Mouse (Mus musculus): ENCODE measurements around the gene Zfp36l2. TPM values are rescaled to one million over a fixed set of nuclear protein-coding genes. Genes with fewer than 3 reads are reported as not detected.
A peak's percentile ranks its signal among the peaks of the same experiment; 100 is the strongest.

Zfp36l2 gene
- polyA plus RNA-seq, 3 experiments from 2014 or later = 30.4 to 54.7 (median 42.3) TPM

GRCm38 (mm10) chr17:84176446-84176845, 11.3 kb downstream of the Zfp36l2 start:
- ATAC-seq = no peak

GRCm38 (mm10) chr17:84175196-84175595, 12.6 kb downstream of the Zfp36l2 start:
- no peak for ATAC-seq

GRCm38 (mm10) chr17:84167377-84167776, 20.4 kb downstream of the Zfp36l2 start:
- ATAC-seq = no peak

DNA sequence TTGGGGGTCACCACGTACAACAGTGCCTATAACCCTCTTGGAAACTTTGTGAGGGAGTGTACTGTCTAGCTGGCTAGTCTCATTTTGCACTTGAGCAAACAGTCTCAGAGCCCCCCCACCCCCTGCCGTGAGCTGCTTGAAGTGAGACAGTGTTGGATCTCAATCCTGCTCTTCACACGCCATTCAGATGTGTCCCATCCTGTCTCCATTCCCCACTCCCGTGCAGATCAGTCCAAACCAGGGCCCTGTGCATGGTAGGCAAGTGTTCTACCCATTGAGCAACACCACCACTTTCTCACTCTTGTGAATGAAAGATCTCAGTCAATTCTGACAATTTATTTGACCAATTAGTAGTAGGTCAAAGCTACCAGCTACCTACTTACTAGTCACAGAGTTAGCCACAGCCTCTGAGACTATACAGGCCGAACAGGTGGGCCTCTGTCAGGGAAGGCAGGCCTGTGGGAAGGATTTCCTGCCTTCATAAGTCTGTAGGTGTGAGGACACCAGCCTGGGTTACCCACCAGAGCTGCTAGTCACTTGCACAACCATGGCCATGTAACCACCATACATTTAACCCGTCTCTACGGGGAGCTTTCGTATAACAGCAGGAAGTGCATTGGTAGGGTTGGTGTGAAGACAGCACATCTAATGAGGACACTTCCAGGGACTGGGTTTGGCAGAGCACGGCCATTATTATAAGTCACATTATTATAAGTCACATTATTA, 21.4 kb downstream of the Zfp36l2 start:
- ATAC-seq = peak; percentile 19

- ATAC-seq = no peak
Observed at GRCm38 (mm10) chr17:84165735-84166134, 22.0 kb downstream of the Zfp36l2 start.

GRCm38 (mm10) chr17:84164146-84164545, 23.6 kb downstream of the Zfp36l2 start:
- ATAC-seq = no peak

- peak; percentile 69 for ATAC-seq
Observed at GRCm38 (mm10) chr17:84163066-84163785, 24.5 kb downstream of the Zfp36l2 start.

GRCm38 (mm10) chr17:84162211-84162760, 25.5 kb downstream of the Zfp36l2 start:
- no peak for ATAC-seq

- ATAC-seq = no peak
Observed at GRCm38 (mm10) chr17:84161231-84161854, 26.4 kb downstream of the Zfp36l2 start.

DNA sequence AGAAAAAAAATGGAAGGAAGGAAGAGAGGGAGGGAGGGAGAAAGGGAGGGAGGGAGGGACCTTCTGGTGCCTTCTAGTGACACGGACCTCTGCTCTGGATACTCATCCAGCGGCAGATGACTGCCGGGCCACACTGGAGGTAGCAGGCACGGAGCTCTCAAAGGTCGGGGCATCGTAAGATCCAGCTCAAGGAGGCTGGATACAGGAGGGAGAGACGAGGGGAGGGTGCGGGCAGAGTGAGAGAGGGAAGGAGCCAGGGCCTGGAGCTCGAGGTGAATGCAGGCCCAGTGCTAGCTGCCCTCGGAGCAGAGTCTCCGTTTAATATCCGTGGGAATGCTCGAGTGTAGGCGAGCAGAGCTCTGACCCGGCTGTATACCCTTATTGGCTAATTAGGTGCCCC, 28.9 kb downstream of the Zfp36l2 start:
- ATAC-seq = no peak

GRCm38 (mm10) chr17:84158461-84158795, 29.3 kb downstream of the Zfp36l2 start:
- ATAC-seq = no peak

DNA sequence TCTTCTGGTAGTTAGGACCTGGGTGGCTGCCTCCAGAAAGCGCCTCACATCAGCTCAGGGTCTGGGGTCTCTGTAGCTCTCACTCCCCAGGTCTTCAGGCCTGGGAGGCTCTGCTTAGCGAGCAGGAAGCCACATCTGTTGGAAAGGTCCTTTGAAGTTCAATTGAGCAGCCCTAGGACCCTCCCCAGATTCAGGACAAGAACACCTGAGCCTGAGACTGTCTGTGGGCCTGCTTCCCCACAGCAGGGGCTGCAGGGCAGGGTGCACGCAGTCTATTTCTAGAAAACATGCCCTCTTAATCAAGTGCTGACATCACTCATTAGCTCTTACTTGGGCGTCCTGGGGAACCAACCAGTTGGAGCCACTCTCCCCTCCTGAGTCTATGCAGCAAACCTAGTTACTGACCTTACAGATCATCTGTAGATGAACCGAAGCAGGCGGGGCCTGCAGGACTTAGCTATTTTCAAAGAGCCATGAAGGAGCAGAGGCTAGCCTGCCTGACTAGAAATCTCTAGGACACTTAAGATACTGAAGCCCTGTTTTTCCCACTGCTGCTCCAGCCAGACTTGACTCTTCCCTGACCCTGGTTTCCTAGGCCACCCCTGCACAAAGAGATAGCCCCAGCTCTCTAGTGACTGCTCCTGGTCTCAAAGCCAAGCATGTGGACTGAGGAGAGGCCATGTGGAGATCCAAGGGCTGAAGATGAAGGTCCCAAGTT, 29.8 kb downstream of the Zfp36l2 start:
- no peak for ATAC-seq

DNA sequence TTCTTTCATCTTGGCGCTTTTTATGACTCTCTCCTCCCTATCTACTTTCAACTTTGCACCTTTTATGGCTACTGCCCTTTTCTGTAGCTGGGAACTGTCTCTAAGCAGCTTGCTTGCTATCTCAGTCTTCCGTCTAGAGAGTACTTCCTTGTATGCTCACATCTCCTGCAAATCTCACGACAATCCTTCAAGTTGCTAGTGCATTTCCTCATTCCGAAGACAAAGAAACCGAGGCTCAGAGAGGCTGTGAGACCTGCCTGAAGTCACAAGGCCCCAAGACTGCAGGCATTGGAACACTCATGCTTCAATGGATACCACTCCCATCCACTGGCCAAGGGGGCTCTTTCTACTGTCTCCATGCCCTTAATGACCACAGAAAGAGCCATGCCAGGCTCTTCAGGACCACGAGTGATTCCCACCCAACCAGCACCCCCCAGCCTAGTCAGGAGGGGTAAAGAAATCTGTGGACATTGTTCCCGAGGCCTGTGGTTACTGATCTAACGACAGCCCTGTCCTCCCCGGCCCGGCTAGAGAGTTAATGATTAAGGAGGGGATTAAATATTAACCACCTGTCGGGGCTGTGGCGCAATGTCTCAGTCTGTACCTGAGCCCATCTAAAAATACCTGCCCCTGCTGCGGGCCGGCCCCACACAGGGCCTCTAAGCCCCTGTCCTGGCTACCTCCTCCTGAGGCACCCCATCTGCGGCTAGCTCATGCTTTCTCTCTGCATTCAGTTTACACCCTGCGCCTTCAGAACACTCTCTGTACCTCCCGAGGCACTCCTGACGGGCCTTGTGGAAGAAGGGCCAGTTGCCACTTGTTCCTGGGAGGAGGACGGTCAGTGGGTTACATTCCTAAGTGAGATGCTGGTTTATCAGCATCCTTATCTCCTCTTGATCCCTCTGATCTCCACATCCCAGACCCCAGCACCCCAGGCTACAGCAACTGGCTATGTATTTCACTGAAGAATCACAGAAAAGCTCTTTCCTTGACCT, 30.7 kb downstream of the Zfp36l2 start:
- ATAC-seq = no peak

GRCm38 (mm10) chr17:84156227-84156573, 31.5 kb downstream of the Zfp36l2 start:
- ATAC-seq = peak; percentile 18

GRCm38 (mm10) chr17:84155516-84156226, 32.1 kb downstream of the Zfp36l2 start:
- no peak for ATAC-seq

DNA sequence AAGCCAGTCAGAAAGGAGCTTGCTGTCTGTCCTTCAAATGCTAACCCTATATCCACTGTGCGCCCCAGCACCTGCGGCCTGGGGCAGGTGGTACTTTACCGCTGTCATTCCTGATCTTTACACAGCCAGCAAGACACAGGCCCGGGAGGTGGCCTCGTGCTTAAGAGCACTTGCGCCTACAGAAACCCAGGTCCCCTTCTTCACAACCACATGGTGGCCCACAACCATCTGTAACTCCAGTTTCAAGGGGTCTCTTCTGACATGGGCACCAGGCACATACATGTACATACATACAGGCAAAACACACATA, 32.8 kb downstream of the Zfp36l2 start:
- no peak for ATAC-seq

DNA sequence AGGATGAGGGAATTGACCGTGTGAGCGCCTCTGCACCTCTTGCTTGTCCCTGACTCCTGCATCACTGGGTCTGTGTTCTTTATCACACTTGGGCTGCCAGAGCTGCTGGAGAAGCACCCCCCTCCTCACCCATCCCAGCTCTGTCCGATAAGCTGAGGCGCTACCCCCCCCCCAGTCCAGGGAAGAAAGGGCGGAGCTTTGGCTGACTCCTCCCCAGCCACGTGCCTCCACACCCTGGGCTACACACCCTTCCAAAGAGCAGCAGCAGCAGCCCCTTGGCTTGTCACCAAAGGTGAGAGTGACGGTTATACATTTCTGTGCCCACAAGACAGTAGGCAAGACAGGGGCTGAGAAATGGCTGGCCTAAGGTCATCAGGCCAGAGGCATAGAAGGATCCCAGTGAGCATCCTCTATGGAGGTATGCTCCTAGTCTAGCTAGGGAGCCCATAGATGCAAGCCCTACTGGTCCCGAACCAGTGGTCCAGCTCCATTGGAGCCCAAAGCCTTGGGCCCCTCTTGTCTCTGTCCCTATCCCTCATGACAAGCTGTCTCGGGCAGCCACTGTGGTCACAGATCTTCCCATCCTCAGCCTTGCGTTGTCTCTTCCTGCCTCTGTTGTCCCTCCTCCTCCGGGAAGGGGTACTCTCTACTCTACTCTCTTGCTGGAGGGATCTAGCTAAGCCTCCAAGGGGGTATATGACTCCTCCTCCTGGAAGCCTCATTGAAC, 33.3 kb downstream of the Zfp36l2 start:
- ATAC-seq = no peak

DNA sequence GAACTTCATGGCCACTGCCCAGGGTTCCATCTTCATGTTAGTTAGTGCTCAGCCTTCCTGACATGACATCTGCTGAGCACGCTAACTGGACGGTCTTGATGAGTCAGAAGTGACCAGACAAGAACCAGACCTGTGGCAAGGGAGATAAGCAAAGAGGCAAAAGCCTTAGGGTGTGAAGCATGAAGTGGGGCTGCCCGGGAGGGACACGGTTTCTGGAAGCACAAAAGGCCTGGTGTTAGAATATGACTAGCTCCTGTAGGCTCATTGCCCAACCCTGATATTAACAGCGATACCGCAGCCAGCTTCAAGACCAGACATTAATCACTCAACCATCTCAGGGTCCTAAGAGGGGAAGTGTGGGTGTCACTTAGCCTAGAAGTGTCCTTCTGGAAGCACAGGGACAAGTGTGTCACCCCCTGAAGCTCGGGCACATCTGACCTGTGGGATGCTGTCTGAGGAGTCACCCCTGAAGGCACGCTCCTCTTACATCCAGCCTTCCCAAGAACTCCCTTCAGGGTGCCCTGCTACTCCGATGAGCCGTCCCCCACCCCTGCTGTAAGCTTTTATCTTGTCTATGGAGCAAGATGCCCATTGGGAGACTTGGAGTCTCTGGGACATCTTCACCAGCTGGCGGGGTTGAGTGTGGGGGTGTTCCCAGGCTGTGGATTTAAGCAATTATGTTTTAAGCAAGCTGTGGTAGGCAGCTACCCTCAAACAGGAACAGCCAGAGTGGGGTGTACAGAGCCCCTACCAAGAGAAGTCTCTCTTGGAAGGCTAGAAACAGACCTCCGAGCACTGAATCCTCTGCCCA, 34.6 kb downstream of the Zfp36l2 start:
- ATAC-seq = no peak

GRCm38 (mm10) chr17:84152206-84152975, 35.4 kb downstream of the Zfp36l2 start:
- no peak for ATAC-seq

Data from inflammation-experienced regulatory T-cells, adult 6 months (primary cell).